Mouse (Mus musculus) cerebral cortex, adult 2 months (tissue): ENCODE data around the gene Gpm6b.

Experiments
- WGBS: fragments of 180-500 bp; shearing (Covaris S2); methylation state at CpG from one replicate; pipeline ENCODE4 v1.1.7; 2018; 5-methylcytosine and 5-hydroxymethylcytosine counted together

The Gpm6b gene

GRCm38 (mm10) chrX:166308798-166309197 is 70.1 kb downstream of the Gpm6b start:
- WGBS, result 39% methylated on average over 1 of the region's 1 CpGs

- 16% methylated on average over 1 of the region's 1 CpGs for WGBS
Measured at GRCm38 (mm10) chrX:166315251-166315650, 76.5 kb downstream of the Gpm6b start.

GRCm38 (mm10) chrX:166316552-166317375 is 78.1 kb downstream of the Gpm6b start:
- 21% methylated on average over 7 of the region's 7 CpGs for WGBS

- WGBS, result 50% methylated on average over 1 of the region's 1 CpGs
Measured at GRCm38 (mm10) chrX:166317376-166317679, 78.6 kb downstream of the Gpm6b start.

- WGBS, result 57% methylated on average over 3 of the region's 3 CpGs
Measured at GRCm38 (mm10) chrX:166323226-166323625, 84.5 kb downstream of the Gpm6b start.

- 54% methylated on average over 5 of the region's 5 CpGs for WGBS
Measured at GRCm38 (mm10) chrX:166327621-166328020, 88.9 kb downstream of the Gpm6b start.

- 52% methylated on average over 3 of the region's 3 CpGs for WGBS
Measured at GRCm38 (mm10) chrX:166328219-166328901, 89.6 kb downstream of the Gpm6b start.

- WGBS, result 6% methylated on average over 9 of the region's 9 CpGs
Measured at GRCm38 (mm10) chrX:166328904-166329451, 90.3 kb downstream of the Gpm6b start.

GRCm38 (mm10) chrX:166334516-166335136 is 95.9 kb downstream of the Gpm6b start:
- WGBS, result 49% methylated on average over 6 of the region's 6 CpGs

- 68% methylated on average over 5 of the region's 5 CpGs for WGBS
Measured at GRCm38 (mm10) chrX:166338353-166338752, 99.6 kb downstream of the Gpm6b start.

- WGBS, result 54% methylated on average over 9 of the region's 9 CpGs
Measured at GRCm38 (mm10) chrX:166338784-166339520, 100.2 kb downstream of the Gpm6b start.

- 60% methylated on average over 4 of the region's 4 CpGs for WGBS
Measured at GRCm38 (mm10) chrX:166339911-166340310, 101.2 kb downstream of the Gpm6b start.

GRCm38 (mm10) chrX:166341795-166342194 is 103.1 kb downstream of the Gpm6b start:
- 60% methylated on average over 6 of the region's 6 CpGs for WGBS

GRCm38 (mm10) chrX:166344228-166345015 is 105.7 kb downstream of the Gpm6b start:
- 13% methylated on average over 10 of the region's 10 CpGs for WGBS

GRCm38 (mm10) chrX:166348086-166348485 is 109.4 kb downstream of the Gpm6b start:
- 23% methylated on average over 6 of the region's 6 CpGs for WGBS

GRCm38 (mm10) chrX:166348634-166349033 is 109.9 kb downstream of the Gpm6b start:
- WGBS, result 36% methylated on average over 4 of the region's 4 CpGs

GRCm38 (mm10) chrX:166351790-166352189 is 113.1 kb downstream of the Gpm6b start:
- WGBS, result 7% methylated on average over 6 of the region's 6 CpGs

- 25% methylated on average over 2 of the region's 2 CpGs for WGBS
Measured at GRCm38 (mm10) chrX:166353412-166353811, 114.7 kb downstream of the Gpm6b start.

- WGBS, result 14% methylated on average over 1 of the region's 1 CpGs
Measured at GRCm38 (mm10) chrX:166354913-166355312, 116.2 kb downstream of the Gpm6b start.

GRCm38 (mm10) chrX:166356276-166356675 is 117.6 kb downstream of the Gpm6b start:
- WGBS, result 48% methylated on average over 3 of the region's 3 CpGs

GRCm38 (mm10) chrX:166358955-166359354 is 120.2 kb downstream of the Gpm6b start:
- 40% methylated on average over 2 of the region's 2 CpGs for WGBS
